10 mouse cellular contexts compared by ENCODE assay signal in the genomic region with DNA sequence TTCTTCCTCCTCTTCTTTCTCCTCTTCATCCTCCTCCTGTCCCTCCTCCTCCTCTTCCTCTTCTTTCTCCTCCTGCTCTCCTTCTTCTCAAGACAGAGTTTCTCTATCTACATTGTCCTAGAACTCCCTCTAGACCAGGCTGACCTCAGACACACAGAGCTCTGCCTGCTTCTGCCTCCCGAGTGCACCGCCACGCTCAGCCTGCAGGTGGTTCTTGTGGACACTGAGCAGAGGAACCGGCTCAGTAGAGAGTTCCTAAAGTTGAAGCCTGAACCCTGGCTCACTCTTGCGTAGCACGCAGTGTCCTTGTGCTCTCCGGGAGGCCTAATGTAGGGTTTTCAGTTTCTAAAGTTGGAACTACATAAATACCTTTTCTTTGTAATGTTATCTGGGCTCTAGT.
A peak's percentile ranks its signal among the peaks of the same experiment; 100 is the strongest.
DNase-seq lines count a peak whose midpoint lies in the region; ATAC-seq and TF ChIP-seq lines count a peak whose summit lies in the region.
"Had no signal": no experiment of that assay in that cellular context is flagged by ENCODE, and none has a peak within 500 bp of the region (broad histone marks: within the 10 kb centered on the region; RNA-seq: fewer than 3 reads in every experiment).

No protein-coding gene starts in this region.

- no peaks in the 10 kb centered on the region for H3K27me3 ChIP-seq in kidney, adult 2 months (replicated peaks; ENCODE audit: control insufficient read depth, insufficient read depth, low read length)
- no peaks in the 10 kb centered on the region for H3K27me3 ChIP-seq in kidney, embryonic 16.5 days (ENCODE audit: insufficient read depth, low read length)
- no peaks in the 10 kb centered on the region for H3K27me3 ChIP-seq in liver, embryonic 14.5 days (ENCODE audit: control insufficient read depth, insufficient read depth, low read length)
- H3K27me3 ChIP-seq: Patski had no signal

- 71% methylated on average over 7 of the region's 7 CpGs for WGBS in kidney, adult 2 months
- 83% methylated on average over 7 of the region's 7 CpGs for WGBS in kidney, embryonic 16.5 days
- WGBS in liver, embryonic 14.5 days (ENCODE audit: insufficient replicate concordance) = 73% methylated on average over 7 of the region's 7 CpGs

- no peak for TF ChIP-seq EP300 in liver, embryonic 14.5 days (IDR thresholded peaks at IDR 0.05; ENCODE audit: low read depth)

- no peaks in the 10 kb centered on the region for H3K9me3 ChIP-seq in kidney, embryonic 16.5 days (ENCODE audit: low read length)
- H3K9me3 ChIP-seq in liver, embryonic 14.5 days (ENCODE audit: control insufficient read depth, low read length) = no peaks in the 10 kb centered on the region

- no peak for ATAC-seq in kidney, embryonic 16.5 days (ENCODE audit: low FRiP score, low TSS enrichment)
- ATAC-seq in liver, embryonic 14.5 days (ENCODE audit: insufficient read depth) = no peak
- ATAC-seq: Patski had no signal

- TF ChIP-seq POLR2A in kidney, adult 2 months (IDR thresholded peaks at IDR 0.05; ENCODE audit: low read depth, low read length) = no peak

- intact Hi-C loops in heart, postnatal 36 days (cut with DNase I) = no loop called here

- H3K4me2 ChIP-seq in kidney, embryonic 16.5 days (replicated peaks; ENCODE audit: low read depth, low read length) = no peak overlapping the region
- no peak overlapping the region for H3K4me2 ChIP-seq in liver, embryonic 14.5 days (ENCODE audit: low read depth)

- no peak overlapping the region for H3K4me3 ChIP-seq in kidney, adult 2 months (ENCODE audit: insufficient read depth, low read depth, low read length)
- no peak overlapping the region for H3K4me3 ChIP-seq in kidney, embryonic 16.5 days (ENCODE audit: low read length)
- no peak overlapping the region for H3K4me3 ChIP-seq in liver, embryonic 14.5 days (ENCODE audit: insufficient read depth in 1 of 2, low read depth in 2 of 2, low read length in 2 of 2)

- peaks cover 8% of the 10 kb centered on the region for H3K4me1 ChIP-seq in kidney, adult 2 months (ENCODE audit: control insufficient read depth, insufficient read depth, low read length)
- H3K4me1 ChIP-seq in kidney, embryonic 16.5 days (ENCODE audit: insufficient read depth, low read length) = no peaks in the 10 kb centered on the region
- H3K4me1 ChIP-seq in liver, embryonic 14.5 days (replicated peaks; ENCODE audit: control insufficient read depth in 2 of 2, insufficient read depth in 2 of 2, low read length in 1 of 2) = no peaks in the 10 kb centered on the region

- DNase-seq in kidney, adult 2 months = peak; percentile 60
- peak; percentile 55 for DNase-seq in B cell, adult 2 months
- DNase-seq in T-cell, adult 2 months (ENCODE audit: low spot score) = peak; percentile 18
- DNase-seq in liver, embryonic 14.5 days (ENCODE audit: low read depth in 3 of 3, low spot score in 3 of 3) = no peak
- no peak for DNase-seq in heart, postnatal 36 days
- DNase-seq in frontal cortex, postnatal 10 days (ENCODE audit: low spot score in 2 of 2) = no peak
- DNase-seq in embryo, embryonic 10 days (ENCODE audit: low spot score) = no peak
- DNase-seq: midbrain, embryonic 14.5 days had no signal

- no peaks in the 10 kb centered on the region for H3K36me3 ChIP-seq in kidney, adult 2 months (ENCODE audit: control insufficient read depth, insufficient read depth, low read length)
- no peaks in the 10 kb centered on the region for H3K36me3 ChIP-seq in kidney, embryonic 16.5 days (ENCODE audit: insufficient read depth, low read length)
- no peaks in the 10 kb centered on the region for H3K36me3 ChIP-seq in liver, embryonic 14.5 days (replicated peaks; ENCODE audit: control insufficient read depth, insufficient read depth, low read depth)

- no peak overlapping the region for H3K27ac ChIP-seq in kidney, adult 2 months (ENCODE audit: insufficient read depth, low read depth, low read length)
- no peak overlapping the region for H3K27ac ChIP-seq in kidney, embryonic 16.5 days (ENCODE audit: low read length)
- H3K27ac ChIP-seq in liver, embryonic 14.5 days = no peak overlapping the region

- peak; percentile 51 for TF ChIP-seq CTCF in kidney, adult 2 months (conservative IDR thresholded peaks at IDR 0.05; ENCODE audit: insufficient read depth, insufficient read length, low read depth, low read length)
- peak; percentile 82 for TF ChIP-seq CTCF in liver, embryonic 14.5 days (IDR thresholded peaks at IDR 0.05; ENCODE audit: low read depth)

- H3K9ac ChIP-seq in kidney, embryonic 16.5 days (replicated peaks; ENCODE audit: low read length) = no peak overlapping the region
- H3K9ac ChIP-seq in liver, embryonic 14.5 days (replicated peaks) = no peak overlapping the region

Comparison
In these comparisons a context has a peak if more than half of its experiments do, and no peak if none do; other contexts are left out.
1. DNase-seq: peak in kidney, adult 2 months (single experiment), B cell, adult 2 months (2 of 2) and T-cell, adult 2 months (single experiment); none in liver, embryonic 14.5 days (0 of 3), heart, postnatal 36 days (0 of 2), frontal cortex, postnatal 10 days (0 of 2) and embryo, embryonic 10 days (single experiment).